Mouse (Mus musculus) liver, adult 2 months (tissue): ENCODE results near the gene 5730522E02Rik. TPM values are rescaled to one million over a fixed set of nuclear protein-coding genes. Genes with fewer than 3 reads are reported as not detected.

Experiments used
- DNase-seq: peaks from one replicate; pipeline ENCODE4 v3.0.0-alpha.2; 2011; ENCODE audit warnings: low read depth, low spot score; ENCODE audit errors: extremely low read depth
- H3K27ac ChIP-seq: fragments of 200-500 bp; replicated peaks from 2 replicates; pipeline ENCODE4 v1.5.1; 2012; ENCODE audit warnings: low read depth, mild to moderate bottlenecking, control low read depth, inconsistent platforms, low read length; ENCODE audit not compliant: insufficient read depth
- H3K27me3 ChIP-seq: fragments of 200-500 bp; 2 replicates; pipeline ENCODE4 v1.6.1; 2012; ENCODE audit warnings: mild to moderate bottlenecking, moderate library complexity, low read length, inconsistent platforms; ENCODE audit not compliant: control insufficient read depth, insufficient read depth
- H3K36me3 ChIP-seq: fragments of 200-500 bp; 2 replicates; pipeline ENCODE4 v1.6.1; 2012; ENCODE audit warnings: low read length, inconsistent platforms; ENCODE audit not compliant: control insufficient read depth, insufficient read depth
- H3K4me1 ChIP-seq: fragments of 200-500 bp; 2 replicates; pipeline ENCODE4 v1.6.1; 2011; ENCODE audit warnings: low read length; ENCODE audit not compliant: control insufficient read depth, insufficient read depth
- H3K4me3 ChIP-seq: fragments of 200-500 bp; 2 replicates; pipeline ENCODE4 v1.5.1; 2011; ENCODE audit warnings: low read depth, mild to moderate bottlenecking, control low read depth, low read length, moderate library complexity; ENCODE audit not compliant: insufficient read depth
- H3K79me2 ChIP-seq: fragments of 200-500 bp; 2 replicates; pipeline ENCODE4 v1.6.1; 2012; ENCODE audit warnings: inconsistent platforms, mild to moderate bottlenecking, low read length, moderate library complexity; ENCODE audit not compliant: control insufficient read depth, insufficient read depth
- H3K9ac ChIP-seq: fragments of 200-500 bp; 2 replicates; pipeline ENCODE4 v1.6.1; 2012; ENCODE audit warnings: low read depth, mild to moderate bottlenecking, control low read depth, inconsistent platforms, low read length
- CTCF ChIP-seq: fragments of 200-500 bp; IDR thresholded peaks from 2 replicates; pipeline ENCODE4 v1.5.1; 2011; ENCODE audit warnings: low read depth, low read length, control low read depth
- POLR2A ChIP-seq: fragments of 200-500 bp; IDR thresholded peaks from 2 replicates; pipeline ENCODE4 v1.6.1; 2011; ENCODE audit warnings: low read length, control low read depth; ENCODE audit not compliant: insufficient read depth; ENCODE audit errors: extremely low read depth
- WGBS: fragments of 180-500 bp; shearing (Covaris S2); methylation state at CpG from one replicate; pipeline ENCODE4 v1.1.7; 2018; 5-methylcytosine and 5-hydroxymethylcytosine counted together
- polyA plus RNA-seq: library from polyadenylated mRNA; depleted of rRNA; stranded (reverse); fragments of >200 nt; gene quantifications from 2 replicates; pipeline ENCODE4 v1.2.3, GENCODE M21; 2012
- total RNA-seq: library from RNA; depleted of rRNA; stranded (reverse); fragments of >200 nt; gene quantifications from 2 replicates; pipeline ENCODE4 v1.2.3, GENCODE M21; 2014

Gene 5730522E02Rik
- total and polyA plus RNA-seq, 2 experiments = 0.16 to 0.83 TPM

GRCm38 (mm10) chr11:25674194-25674593 lies 536.4 kb downstream of the 5730522E02Rik start:
- Histone ChIP-seq H3K27me3 (no peaks in the 10 kb centered on the region), H3K4me1 (no peaks in the 10 kb centered on the region), H3K9ac (no peak overlapping the region), H3K27ac (no peak overlapping the region), H3K36me3 (no peaks in the 10 kb centered on the region), H3K4me3 (no peak overlapping the region), H3K79me2 (no peaks in the 10 kb centered on the region)
- 92% methylated on average over 3 of the region's 3 CpGs for WGBS
- DNase-seq = no peak
- TF ChIP-seq POLR2A = no peak
- TF ChIP-seq CTCF = no peak

DNA sequence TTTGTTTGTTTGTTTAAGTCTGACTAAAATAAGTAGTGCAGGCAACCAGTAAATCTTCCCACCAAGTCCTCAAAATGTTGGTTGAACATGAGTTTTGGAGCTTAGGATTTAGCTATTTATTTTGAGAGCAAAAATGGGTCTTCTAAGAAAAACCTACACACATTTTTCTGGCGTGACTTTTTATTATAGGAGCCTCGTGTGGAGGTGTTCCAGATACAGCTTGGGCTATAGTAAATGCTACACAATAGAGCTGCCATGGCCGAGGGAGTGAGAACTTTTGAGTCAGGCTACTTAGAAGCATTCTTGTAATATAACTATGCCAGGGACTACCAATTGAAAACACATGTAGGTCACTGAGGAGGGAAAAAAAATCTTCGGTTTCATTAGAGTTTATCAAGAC lies 540.5 kb downstream of the 5730522E02Rik start:
- no peaks in the 10 kb centered on the region for H3K27me3 ChIP-seq
- WGBS = 73% methylated on average over 4 of the region's 4 CpGs
- no peak overlapping the region for H3K27ac ChIP-seq
- no peak overlapping the region for H3K9ac ChIP-seq
- no peaks in the 10 kb centered on the region for H3K79me2 ChIP-seq
- no peak for DNase-seq
- no peaks in the 10 kb centered on the region for H3K4me1 ChIP-seq
- H3K36me3 ChIP-seq = no peaks in the 10 kb centered on the region
- no peak overlapping the region for H3K4me3 ChIP-seq
- TF ChIP-seq POLR2A (no peak), CTCF (no peak)

- H3K27me3 ChIP-seq = no peaks in the 10 kb centered on the region
- H3K27ac ChIP-seq = no peak overlapping the region
- no peaks in the 10 kb centered on the region for H3K4me1 ChIP-seq
- DNase-seq = no peak
- no peak for TF ChIP-seq CTCF
- TF ChIP-seq POLR2A = no peak
- no peaks in the 10 kb centered on the region for H3K36me3 ChIP-seq
- 77% methylated on average over 3 of the region's 3 CpGs for WGBS
- no peaks in the 10 kb centered on the region for H3K79me2 ChIP-seq
- no peak overlapping the region for H3K4me3 ChIP-seq
- H3K9ac ChIP-seq = no peak overlapping the region
Measured at GRCm38 (mm10) chr11:25664562-25665104, 545.9 kb downstream of the 5730522E02Rik start.

DNA sequence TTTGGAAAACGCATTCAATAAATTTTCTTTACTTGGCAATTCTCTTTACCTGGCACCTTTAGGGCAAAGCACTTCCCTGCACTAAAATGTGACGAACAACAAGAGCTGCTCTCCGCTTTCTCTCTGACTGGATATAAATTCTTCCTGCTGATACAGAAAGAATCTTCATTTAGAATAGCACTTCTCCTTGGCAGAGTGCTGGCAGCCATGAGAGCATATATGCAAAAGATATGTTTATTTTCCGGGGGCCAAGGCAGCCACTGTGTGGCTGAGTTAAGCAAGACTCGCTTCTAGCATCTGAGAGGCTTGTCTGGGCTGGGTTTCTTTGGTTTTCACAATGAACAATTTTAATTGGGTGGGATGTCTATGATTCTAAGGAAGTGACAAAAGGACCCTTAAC lies 564.3 kb downstream of the 5730522E02Rik start:
- H3K4me3 ChIP-seq = no peak overlapping the region
- no peaks in the 10 kb centered on the region for H3K4me1 ChIP-seq
- 77% methylated on average over 5 of the region's 5 CpGs for WGBS
- H3K79me2 ChIP-seq = no peaks in the 10 kb centered on the region
- H3K9ac ChIP-seq = no peak overlapping the region
- TF ChIP-seq CTCF = no peak
- TF ChIP-seq POLR2A = no peak
- no peaks in the 10 kb centered on the region for H3K36me3 ChIP-seq
- H3K27me3 ChIP-seq = no peaks in the 10 kb centered on the region
- no peak overlapping the region for H3K27ac ChIP-seq
- DNase-seq = no peak

DNA sequence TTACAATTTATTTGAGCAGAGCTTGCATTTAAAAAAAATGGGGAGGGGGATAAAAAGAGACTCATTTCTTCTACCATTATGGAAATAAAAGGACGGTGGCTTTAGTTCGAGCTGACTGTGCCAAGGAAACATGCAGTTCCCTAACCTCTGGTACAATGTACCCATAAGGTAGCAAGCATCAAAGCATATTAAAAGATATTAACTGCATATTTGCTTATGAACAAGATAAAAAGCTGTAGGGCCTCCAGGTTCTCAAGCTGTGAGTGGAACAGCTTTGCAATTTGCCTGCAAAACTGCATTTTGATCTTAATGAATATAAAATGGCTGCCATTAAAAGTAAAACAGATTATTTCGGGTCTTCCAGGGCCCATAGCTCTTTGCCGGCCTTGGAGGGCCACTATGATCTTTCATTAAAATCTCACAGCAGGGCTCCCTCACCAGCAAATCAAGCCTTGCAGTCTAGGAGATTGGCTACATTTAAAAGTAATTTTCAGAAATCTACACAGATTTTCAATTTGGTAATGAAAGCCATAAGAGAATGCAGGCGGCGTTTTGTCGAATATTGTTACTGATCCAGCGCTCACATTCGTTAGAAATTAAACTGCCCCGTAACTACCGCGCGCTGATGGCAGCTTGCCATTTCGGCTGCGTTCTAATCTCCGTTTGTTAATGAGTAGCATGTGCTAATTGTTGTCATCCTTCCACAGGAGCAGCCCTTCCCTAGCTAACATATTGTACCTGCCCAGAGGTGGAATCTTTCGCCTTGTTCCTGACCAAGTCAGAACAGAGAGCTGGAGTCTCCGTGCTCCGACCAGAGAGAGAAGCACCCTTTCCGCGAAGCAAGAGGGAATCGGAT lies 565.6 kb downstream of the 5730522E02Rik start:
- H3K4me1 ChIP-seq = no peaks in the 10 kb centered on the region
- no peak overlapping the region for H3K27ac ChIP-seq
- H3K9ac ChIP-seq = no peak overlapping the region
- 65% methylated on average over 22 of the region's 22 CpGs for WGBS
- no peak overlapping the region for H3K4me3 ChIP-seq
- no peak for DNase-seq
- no peaks in the 10 kb centered on the region for H3K79me2 ChIP-seq
- H3K36me3 ChIP-seq = no peaks in the 10 kb centered on the region
- no peak for TF ChIP-seq POLR2A
- TF ChIP-seq CTCF = no peak
- no peaks in the 10 kb centered on the region for H3K27me3 ChIP-seq

DNA sequence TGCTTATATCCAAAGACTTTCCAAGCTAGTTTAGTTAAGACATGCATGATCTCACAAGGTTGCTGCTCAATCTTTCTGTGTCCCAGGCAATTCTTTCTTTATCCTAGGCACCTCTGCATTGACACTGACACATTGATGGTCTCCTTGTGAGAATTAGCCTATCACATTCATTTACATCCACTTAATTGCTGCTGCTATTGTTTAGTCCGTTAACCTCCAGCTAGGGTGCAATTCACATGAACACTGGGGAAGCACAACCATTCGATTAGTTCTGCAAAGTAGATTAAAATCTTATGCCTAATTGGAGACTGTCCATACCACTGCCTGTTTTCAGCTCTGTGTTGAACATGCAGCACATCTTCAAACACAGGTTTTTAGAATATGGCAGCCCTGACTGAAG lies 603.7 kb downstream of the 5730522E02Rik start:
- Histone ChIP-seq H3K4me1 (no peaks in the 10 kb centered on the region), H3K79me2 (no peaks in the 10 kb centered on the region), H3K27me3 (no peaks in the 10 kb centered on the region), H3K36me3 (no peaks in the 10 kb centered on the region), H3K9ac (no peak overlapping the region), H3K27ac (no peak overlapping the region), H3K4me3 (no peak overlapping the region)
- no peak for TF ChIP-seq CTCF
- TF ChIP-seq POLR2A = no peak
- DNase-seq = no peak
- WGBS = 70% methylated on average over 2 of the region's 2 CpGs
